Mouse (Mus musculus) G1E (cell line): ENCODE measurements around the gene Pth1r.

Experiments used
- CTCF ChIP-seq: IDR thresholded peaks from 2 replicates; pipeline ENCODE4 v1.5.1; 2012; ENCODE audit warnings: low read depth, low read length, inconsistent platforms, mixed read lengths
- GATA1 ChIP-seq: IDR thresholded peaks from 2 replicates; pipeline ENCODE4 v1.6.1; 2012; ENCODE audit warnings: borderline replicate concordance, low read length, inconsistent platforms, mixed read lengths

GRCm38 (mm10) chr9:110699574-110699973, 47.4 kb downstream of the Pth1r start:
- TF ChIP-seq CTCF (no peak), GATA1 (no peak)
